Mouse (Mus musculus) neural tube, embryonic 10.5 days (tissue): ENCODE measurements around the gene Hist1h2af.
"Not testable (repeated sequence)": the region's sequence is repeated elsewhere in the genome, so short reads cannot be mapped to it uniquely, and the experiment has no call there.

Experiments
- DNase-seq: peaks from one replicate; pipeline ENCODE4 v3.0.0-alpha.2; 2017; ENCODE audit warnings: low spot score; ENCODE audit errors: extremely low spot score

Gene Hist1h2af

DNA sequence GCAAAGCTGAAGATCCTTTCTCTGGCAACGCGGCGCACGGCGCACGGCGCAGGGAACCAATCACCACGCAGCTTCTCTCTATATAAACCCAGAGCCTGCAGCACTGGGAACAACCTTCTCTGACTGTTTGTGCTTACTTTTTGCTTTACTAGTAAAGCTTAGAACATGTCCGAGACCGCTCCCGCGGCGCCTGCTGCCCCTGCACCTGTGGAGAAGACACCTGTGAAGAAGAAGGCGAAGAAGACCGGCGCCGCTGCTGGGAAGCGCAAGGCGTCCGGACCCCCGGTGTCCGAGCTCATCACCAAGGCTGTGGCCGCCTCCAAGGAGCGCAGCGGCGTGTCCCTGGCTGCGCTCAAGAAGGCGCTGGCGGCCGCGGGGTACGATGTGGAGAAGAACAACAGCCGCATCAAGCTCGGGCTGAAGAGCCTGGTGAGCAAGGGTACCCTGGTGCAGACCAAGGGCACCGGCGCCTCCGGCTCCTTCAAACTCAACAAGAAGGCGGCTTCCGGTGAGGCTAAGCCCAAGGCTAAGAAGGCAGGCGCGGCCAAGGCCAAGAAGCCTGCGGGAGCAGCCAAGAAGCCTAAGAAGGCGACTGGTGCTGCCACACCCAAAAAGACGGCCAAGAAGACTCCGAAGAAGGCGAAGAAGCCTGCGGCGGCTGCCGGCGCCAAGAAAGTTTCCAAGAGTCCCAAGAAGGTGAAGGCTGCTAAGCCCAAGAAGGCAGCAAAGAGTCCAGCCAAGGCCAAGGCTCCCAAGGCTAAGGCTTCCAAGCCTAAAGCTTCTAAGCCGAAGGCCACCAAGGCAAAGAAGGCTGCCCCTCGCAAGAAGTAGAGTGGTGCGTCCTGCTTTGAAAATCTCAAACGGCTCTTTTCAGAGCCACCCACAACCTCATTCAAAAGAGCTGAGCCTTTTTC is 21.5 kb downstream of the Hist1h2af start:
- peak; percentile 87 for DNase-seq

DNA sequence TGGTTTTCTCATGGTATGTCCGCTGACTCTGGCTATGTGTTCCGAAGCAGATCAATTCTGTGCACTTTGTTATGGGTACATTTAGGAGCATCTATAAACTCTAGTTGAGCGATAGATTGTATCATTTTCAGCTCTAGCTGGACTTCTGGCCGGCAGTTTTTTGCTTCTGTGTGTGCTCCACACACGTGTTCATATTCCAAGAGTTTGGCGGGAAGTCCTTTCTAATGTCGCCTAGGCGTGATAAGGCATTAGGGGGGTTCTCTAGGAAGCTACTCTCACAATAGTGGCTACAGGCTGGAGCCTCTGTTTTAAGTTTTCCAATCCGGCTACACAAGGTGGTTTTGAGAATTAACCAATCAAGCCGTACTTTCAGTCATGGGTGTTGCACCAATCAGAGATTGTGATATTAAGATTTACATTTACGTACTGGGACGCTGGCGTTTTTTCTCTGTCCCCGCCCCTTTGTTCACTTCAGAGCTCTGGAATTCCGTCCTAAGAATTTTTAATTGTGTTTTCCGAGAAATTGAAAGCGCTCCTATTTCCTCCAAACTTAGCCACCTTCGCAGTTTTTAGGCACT is 22.2 kb downstream of the Hist1h2af start:
- peak; percentile 77 for DNase-seq

DNA sequence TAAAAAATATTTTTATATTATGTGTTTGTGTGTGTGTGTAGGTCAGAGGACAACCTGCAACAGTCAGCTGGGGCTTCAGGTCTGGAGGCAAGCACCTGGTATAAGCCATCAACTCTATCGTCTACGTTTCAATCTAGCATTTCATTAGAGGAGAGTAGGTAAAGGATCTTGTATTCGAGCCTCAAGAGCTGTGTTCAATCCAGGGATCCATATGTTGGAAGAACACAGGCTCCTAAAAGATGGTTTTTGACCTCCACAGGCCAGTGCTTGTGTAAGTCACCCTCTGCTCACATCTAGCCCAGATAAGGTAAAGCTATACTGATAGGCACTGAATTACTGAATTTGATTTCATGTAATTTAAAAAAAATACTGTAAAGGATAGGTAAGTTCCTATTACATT is 23.2 kb downstream of the Hist1h2af start:
- no peak for DNase-seq

DNA sequence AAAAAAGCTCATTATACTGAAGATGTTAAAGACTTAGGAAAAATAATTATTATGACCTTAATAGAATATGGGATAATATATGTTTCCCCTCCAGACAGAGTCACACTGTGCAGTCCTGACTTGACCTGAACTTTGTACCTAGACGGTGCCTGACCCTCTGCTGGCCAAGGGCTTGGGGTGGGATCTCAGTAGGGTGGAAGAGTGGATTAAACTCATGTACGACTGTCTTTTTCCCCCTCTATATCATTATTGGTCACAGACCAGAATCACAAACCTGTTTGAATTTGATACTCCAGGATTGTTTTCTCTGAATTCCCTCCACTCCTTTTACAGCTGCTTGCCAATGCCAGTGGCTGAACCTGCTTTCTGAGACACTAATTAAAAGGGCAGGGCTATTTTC is 27.0 kb downstream of the Hist1h2af start:
- not testable (repeated sequence) for DNase-seq

DNA sequence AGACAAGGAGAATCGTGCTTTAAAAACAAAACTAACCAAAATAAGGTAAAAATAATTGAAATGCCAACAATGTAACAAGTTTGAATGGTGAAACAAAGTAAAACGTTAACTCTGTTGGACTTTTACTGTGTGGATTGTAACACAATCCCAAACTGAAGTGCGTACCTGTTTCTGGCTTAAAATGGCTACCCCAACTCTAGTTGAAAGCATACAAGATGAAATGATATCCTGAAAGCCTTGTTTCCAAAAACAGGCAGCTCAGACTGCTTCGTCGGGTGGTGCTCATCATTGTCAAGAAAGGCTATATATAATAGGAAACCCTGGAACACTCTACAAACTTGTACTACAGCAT is 27.8 kb downstream of the Hist1h2af start:
- not testable (repeated sequence) for DNase-seq

DNA sequence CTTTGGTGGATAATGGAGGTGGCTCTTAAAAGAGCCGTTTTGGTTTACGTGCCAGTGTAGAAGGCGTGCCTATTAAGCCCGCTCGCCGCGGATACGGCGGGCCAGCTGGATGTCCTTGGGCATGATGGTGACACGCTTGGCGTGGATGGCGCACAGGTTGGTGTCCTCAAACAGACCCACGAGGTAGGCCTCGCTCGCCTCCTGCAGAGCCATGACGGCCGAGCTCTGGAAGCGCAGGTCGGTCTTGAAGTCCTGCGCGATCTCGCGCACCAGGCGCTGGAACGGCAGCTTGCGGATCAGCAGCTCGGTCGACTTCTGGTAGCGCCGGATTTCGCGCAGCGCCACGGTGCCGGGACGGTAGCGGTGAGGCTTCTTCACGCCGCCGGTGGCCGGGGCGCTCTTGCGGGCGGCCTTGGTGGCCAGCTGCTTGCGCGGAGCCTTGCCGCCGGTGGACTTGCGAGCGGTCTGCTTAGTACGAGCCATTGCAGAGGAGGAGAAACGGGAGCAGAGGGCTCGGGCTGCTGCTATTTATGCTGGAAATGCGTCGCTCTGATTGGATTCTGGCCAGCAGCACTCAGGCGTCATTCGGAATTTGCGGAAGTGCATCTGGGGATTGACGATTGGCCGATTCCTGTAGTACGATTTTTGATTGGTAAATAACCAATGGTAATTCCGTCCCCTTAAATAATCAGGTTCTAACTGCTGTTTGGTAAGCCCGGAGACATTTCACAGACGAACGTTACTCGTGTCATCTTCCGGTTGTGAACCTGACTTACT is 28.4 kb downstream of the Hist1h2af start, which contains the start of gene Hist1h3e:
Gene Hist1h3e (minus strand): TSS at position 487 of the 777 bp plus-strand sequence.
- DNase-seq, result peak; percentile 91

DNA sequence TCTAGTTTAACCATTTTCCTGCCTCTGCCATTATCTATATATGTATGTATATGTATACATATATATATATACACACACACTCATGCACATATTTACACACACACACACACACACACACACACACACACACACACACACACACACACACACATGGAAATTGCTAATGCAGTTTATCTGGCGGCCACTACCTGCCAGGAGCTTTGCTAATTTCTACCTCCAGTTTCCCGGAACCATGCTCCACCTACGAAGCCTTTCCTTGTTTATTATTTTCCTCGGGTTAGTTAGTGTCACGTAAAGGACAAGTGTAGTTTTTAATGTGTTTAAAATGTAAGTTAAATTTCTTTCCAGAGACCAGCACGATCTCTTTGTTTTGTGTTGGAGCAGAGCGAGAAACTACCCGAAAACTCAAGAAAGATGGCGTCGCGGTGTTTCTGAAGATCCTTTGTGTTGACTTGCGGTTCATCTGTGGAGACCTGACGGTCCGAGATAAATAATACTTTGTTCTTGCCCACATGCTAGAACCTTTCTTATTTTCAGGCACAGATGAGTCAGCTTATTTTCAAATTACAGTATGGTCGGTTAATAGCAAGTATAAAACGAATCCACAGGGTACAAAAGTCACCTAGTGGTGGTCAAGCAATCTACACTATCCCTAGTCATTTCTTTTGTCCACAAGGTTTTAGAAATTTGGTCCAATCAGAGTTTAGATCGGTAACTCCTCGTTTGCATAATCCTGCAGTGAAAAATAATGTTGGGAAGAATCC is 29.2 kb downstream of the Hist1h2af start:
- DNase-seq, result no peak

DNA sequence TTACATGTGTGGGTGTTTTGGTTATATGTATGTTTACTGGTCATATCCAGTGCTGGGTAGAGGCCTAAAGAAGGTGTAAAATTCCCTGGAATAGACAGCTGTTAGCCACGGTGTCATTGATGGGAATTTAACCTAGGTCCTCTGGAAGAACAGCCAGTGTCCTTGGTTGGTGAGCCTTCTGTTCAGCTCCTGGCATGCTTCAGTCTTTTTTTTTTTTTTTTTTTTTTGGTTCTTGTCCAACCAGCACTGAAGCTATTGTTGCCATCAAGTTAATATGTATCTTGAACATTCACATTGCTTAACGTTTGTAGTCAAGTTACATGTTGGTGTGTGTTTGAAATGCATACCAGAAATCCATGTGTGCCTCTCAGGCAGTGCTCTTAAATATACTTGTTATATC is 30.8 kb downstream of the Hist1h2af start:
- no peak for DNase-seq

DNA sequence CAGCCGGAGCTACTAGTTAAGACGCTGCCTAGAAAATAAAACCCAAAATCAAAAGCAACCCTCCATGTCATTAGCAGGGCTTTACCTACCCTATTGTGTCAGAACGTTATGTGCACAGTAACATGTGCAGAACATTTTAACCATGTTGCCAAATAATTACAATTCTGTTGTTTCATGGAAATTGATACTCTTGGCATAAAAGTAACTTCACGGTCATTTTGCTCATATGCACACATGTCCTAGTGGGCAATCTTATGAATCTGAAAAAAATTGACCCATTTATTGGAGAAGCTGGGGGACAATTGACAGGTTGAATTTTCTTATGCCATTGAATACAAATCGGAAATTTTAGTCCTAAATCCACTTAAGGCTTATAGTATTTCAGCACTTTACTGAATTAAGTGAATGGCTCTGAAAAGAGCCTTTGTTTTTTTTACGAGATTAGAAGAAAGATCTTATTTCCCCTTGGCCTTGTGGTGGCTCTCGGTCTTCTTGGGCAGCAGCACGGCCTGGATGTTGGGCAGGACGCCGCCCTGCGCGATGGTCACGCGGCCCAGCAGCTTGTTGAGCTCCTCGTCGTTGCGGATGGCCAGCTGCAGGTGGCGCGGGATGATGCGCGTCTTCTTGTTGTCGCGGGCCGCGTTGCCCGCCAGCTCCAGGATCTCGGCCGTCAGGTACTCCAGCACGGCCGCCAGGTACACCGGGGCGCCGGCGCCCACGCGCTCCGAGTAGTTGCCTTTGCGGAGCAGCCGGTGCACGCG is 36.7 kb downstream of the Hist1h2af start:
- not testable (repeated sequence) for DNase-seq

DNA sequence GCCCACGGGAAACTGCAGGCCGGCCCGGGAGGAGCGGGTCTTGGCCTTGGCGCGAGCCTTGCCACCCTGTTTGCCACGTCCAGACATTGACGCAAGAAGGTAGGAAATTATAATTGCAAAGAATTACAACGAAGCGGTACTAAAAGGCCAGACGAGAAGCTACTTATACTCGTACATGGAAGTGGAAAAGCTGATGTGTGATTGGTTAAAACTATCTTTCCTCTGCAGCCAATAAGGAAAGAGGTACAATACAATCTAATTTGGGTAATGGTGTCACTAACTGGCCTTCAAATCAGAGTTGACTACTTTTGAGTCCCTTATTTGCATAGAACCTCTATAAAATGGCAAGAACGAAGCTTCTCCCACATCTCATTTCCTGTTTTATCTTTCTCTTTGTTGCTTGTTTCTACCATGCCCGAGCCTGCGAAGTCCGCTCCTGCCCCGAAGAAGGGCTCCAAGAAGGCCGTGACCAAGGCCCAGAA is 37.4 kb downstream of the Hist1h2af start, which contains the start of the genes Hist1h2ae and Hist1h2bg:
Gene Hist1h2ae (minus strand): TSS at position 199 of the 482 bp plus-strand sequence.
Gene Hist1h2bg (plus strand): TSS at position 375 of the 482 bp plus-strand sequence.
- no peak for DNase-seq

DNA sequence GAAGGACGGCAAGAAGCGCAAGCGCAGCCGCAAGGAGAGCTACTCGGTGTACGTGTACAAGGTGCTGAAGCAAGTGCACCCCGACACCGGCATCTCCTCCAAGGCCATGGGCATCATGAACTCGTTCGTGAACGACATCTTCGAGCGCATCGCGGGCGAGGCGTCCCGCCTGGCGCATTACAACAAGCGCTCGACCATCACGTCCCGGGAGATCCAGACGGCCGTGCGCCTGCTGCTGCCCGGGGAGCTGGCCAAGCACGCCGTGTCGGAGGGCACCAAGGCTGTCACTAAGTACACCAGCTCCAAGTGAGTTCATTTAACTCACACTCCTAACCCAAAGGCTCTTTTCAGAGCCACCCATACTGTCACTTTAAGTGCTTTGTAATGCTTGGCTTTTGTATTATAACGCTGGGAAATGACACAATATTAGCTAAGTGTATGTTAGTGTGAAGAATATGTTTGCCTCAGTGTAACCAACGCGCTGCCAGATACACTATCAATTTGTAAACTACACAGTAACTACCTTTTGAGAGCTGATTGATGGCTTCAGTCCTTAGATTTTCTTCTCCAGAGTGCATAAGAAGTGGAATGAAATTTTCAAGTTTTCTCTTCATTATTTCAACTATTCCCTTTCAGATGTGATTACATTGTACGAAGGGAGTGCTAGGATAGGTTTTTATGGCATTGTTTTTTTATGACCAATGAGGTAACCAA is 38.0 kb downstream of the Hist1h2af start:
- not testable (repeated sequence) for DNase-seq

DNA sequence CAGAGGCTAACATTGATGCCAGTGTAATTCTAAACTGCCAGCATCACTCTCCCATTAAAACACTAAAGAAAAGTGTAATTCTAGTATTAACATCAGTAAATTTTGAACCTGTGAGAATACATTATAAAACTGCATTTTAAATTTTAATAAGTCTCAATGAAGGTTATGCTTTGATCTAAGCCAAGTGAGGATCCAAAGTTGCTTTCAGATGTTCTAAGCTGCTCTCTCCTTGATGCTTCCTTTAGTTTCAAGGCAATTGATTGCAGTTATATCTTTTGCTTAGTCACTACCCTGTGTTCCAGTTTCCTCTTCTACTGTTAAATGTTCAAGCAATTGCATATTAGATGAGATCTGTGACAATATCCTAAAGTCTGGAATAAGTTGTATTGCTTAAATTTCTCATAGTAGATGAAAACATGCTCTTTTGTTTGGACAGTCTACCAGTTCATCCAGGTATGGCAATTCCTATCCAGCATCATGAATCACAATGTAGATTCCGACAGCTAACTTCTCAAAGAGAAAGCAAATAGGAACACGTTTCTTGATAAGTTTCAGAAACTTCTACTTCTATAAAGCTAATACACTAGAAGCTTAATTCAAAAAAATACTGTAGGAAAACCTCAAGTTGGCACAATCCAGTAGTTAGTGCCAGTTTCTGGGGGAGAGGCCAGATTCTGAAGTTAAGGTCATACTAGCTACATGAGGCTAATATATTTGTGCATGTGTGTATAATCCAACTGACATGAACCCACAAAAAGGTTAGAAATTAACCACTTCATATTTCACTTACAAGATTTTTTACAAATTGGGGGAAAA is 38.7 kb downstream of the Hist1h2af start:
- DNase-seq, result no peak

DNA sequence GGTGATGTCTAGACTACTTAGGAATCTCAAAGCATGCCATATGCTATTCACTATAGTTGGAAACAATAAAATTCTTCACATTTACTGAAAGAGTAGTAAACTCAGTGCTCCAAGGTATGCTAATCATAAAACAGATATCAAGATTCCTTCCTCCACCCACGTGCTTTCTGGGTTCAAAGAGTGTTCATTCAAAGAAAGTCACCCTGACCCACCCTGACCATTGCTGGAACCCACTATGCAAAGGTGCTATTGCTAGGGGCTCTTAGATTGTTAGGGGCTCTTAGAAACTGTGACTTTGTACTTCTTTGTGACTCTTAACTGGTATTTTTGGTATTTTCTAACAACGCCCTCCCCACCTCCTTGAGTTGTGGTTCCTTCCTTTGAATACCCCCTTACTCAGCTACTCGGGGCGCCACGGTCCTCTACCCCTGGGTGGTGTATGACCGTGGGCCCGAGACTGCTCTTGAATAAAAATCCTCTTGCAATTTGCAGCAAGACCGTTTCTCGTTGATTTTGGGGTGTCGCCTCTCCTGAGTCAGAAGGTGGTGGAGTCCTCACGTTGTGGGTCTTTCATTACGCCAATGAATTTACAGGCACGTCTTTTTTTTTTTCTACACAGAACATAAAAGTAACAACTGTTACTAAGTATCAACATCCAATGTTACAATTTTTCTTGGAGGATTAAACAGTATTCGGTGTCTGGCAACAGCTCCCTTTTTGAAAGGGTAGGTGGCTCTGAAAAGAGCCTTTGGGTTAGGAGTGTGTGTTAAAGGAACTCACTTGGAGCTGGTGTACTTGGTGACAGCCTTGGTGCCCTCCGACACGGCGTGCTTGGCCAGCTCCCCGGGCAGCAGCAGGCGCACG is 39.6 kb downstream of the Hist1h2af start:
- DNase-seq, result not testable (repeated sequence)

DNA sequence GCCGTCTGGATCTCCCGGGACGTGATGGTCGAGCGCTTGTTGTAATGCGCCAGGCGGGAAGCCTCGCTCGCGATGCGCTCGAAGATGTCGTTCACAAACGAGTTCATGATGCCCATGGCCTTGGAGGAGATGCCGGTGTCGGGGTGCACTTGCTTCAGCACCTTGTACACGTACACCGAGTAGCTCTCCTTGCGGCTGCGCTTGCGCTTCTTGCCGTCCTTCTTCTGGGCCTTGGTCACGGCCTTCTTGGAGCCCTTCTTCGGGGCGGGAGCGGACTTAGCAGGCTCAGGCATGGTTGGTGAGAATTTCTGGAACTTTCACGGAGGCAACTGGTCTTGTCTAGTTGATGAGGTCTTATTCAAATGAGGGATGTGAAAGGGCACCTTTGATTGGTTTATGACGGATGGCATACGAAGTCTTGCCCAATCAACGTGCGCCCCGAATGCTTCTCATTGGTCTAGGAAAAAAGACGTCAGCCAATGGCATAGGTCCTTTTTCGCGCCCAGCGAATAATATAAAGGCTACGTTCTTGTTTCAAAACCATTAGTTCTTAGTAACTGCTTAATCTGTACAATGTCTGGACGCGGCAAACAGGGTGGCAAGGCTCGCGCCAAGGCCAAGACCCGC is 40.3 kb downstream of the Hist1h2af start, which contains the start of the genes Hist1h2bf and Hist1h2ad:
Gene Hist1h2bf (minus strand): TSS at position 299 of the 627 bp plus-strand sequence.
Gene Hist1h2ad (plus strand): TSS at position 484 of the 627 bp plus-strand sequence.
- DNase-seq, result peak; percentile 83

DNA sequence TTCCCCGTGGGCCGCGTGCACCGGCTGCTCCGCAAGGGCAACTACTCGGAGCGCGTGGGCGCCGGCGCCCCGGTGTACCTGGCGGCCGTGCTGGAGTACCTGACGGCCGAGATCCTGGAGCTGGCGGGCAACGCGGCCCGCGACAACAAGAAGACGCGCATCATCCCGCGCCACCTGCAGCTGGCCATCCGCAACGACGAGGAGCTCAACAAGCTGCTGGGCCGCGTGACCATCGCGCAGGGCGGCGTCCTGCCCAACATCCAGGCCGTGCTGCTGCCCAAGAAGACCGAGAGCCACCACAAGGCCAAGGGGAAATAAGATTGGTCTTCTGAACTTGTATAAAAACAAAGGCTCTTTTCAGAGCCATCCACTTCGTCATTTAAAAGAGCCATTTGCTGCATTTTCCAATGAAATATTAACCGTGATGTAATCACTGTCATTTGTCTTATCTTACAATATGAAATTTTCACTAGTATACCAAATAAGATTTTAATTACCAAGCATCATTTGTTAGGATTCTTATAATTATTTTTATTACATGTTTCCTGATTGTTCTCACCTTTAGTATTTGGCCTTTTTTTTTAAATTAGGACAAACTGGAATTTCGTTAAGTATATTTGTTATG is 41.0 kb downstream of the Hist1h2af start:
- not testable (repeated sequence) for DNase-seq

DNA sequence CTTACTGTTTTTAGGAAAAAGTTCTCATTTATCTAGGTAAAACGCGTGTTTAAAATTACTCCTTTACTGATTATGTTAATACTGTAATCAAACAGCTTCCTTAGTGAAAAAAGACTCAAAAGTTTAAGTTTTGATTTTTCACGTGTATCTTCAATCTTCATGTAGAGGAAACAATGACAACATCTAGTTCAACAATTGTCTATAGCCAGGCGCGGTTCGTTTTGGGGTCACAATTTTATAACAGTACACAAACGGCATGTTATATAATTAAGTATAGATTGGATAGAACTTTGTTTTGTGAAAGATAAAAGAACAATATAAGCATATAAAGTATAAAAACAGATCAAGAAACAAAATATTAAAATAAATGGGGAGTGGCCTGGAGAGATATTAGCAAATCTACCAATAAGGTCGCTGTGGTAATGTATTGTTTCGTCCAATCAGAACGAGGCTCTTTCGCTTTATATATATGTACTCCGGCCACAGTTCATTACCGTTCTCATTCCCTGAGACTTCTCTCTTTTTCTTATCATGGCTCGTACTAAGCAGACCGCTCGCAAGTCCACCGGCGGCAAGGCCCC is 41.7 kb downstream of the Hist1h2af start, which contains the start of gene Hist1h3d:
Gene Hist1h3d (plus strand): TSS at position 493 of the 581 bp plus-strand sequence.
- peak; percentile 65 for DNase-seq
